Mouse (Mus musculus): ENCODE measurements at regions not wholly inside any gene's neighbourhood (a gene's known extent, or its start where the extent isn't known, plus 50 kb on each side); places are given as distances from the start of the nearest gene placed in this dataset.
"Not testable (repeated sequence)": the region's sequence is repeated elsewhere in the genome, so short reads cannot be mapped to it uniquely, and the experiment has no call there.

DNA sequence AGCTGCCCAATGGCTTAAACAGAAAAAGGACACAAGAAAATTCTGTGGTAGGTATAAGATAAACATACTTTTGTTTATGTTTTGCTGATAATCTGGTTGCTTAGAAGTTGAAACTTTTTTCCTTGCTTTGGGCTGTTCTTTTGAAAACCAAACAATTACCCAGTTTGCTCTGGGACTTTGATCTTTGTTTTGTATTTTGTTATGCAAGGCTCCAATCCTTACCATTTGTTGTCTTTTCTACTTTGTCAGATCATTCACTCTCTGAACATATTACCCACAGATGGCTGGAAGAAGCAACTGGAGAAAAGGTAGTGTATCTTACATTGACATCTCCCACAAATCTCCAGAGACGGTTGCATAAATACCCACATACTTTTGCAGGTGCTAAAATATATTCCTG is 203.1 kb upstream of the Zfp960 start:
- Histone ChIP-seq H3K36me3 (replicated peaks; ENCODE audit: low read length) (no peaks in the 10 kb centered on the region), H3K4me1 (no peaks in the 10 kb centered on the region), H3K9me3 (no peaks in the 10 kb centered on the region), H3K27me3 (replicated peaks) (no peaks in the 10 kb centered on the region), H3K4me3 (replicated peaks) (no peak overlapping the region)
- TF ChIP-seq FLI1 (IDR thresholded peaks at IDR 0.05; ENCODE audit: low read length): no peak
- TF ChIP-seq GATA1 (IDR thresholded peaks at IDR 0.05; ENCODE audit: borderline replicate concordance, low read length): no peak

DNA sequence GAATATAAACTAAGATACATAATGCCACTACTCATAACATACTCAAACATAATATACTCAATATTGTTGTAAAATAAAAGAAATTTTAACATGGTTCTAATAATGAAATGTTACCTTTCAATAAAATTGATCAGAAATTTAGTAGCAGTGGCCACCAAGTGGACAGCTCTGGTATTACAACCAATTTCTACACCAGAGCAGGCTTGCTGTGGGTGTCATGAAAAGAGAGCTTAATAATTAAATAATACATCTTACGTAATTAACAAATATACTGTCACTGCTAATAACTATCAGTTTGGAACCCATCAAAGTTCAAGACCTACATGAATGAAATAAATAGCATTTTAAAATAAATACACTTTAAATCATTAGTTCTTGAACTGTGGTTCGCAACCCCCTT is 163.1 kb upstream of the Zfp960 start:
- no peak overlapping the region for H3K4me3 ChIP-seq (replicated peaks)
- TF ChIP-seq GATA1 (IDR thresholded peaks at IDR 0.05; ENCODE audit: borderline replicate concordance, low read length) (no peak), FLI1 (IDR thresholded peaks at IDR 0.05; ENCODE audit: low read length) (no peak)
- H3K36me3 ChIP-seq (replicated peaks; ENCODE audit: low read length): no peaks in the 10 kb centered on the region
- no peaks in the 10 kb centered on the region for H3K4me1 ChIP-seq
- no peaks in the 10 kb centered on the region for H3K27me3 ChIP-seq (replicated peaks)
- peaks cover 7% of the 10 kb centered on the region for H3K9me3 ChIP-seq

DNA sequence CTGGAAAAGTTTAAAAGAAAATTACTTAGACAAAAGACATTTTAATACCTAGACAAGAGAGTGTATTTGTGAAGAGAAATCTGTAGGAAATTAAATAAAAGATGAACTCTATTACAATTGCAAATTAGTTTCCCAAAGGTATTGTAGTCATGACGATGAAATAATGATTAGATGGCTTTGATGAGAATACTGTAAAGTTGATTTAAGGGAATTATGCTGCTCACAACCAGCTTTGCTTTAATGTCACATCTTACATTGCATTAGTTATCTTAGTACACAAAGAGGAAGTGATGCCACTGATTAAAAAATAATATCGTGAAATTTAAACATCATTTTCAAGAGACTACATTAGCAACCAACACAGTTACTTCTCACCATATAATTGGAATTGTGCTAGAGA is 145.7 kb upstream of the Zfp960 start:
- no peaks in the 10 kb centered on the region for H3K4me1 ChIP-seq
- H3K27me3 ChIP-seq (replicated peaks): no peaks in the 10 kb centered on the region
- TF ChIP-seq GATA1 (IDR thresholded peaks at IDR 0.05; ENCODE audit: borderline replicate concordance, low read length) (no peak), FLI1 (IDR thresholded peaks at IDR 0.05; ENCODE audit: low read length) (no peak)
- H3K9me3 ChIP-seq: peaks cover 5% of the 10 kb centered on the region
- no peak overlapping the region for H3K4me3 ChIP-seq (replicated peaks)
- H3K36me3 ChIP-seq (replicated peaks; ENCODE audit: low read length): no peaks in the 10 kb centered on the region

DNA sequence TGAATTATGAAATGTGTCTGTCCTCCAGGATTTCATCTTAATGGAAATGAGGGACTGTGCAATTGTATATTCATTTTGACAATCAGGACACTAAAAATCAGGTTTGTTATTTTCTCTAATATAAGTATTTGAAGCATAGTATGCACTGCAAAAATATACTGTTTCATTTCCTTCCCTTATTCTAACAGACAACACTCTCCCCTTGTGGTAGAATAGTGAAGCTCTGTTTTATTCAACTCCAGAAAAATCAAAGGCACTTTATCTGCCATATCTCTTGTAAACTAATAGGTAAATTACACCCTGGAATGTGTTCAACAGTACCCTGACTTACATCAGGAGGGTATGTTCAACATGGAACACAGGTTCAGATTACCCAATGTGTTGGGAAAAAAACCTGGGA is 137.7 kb upstream of the Zfp960 start:
- peaks cover 4% of the 10 kb centered on the region for H3K9me3 ChIP-seq
- TF ChIP-seq FLI1 (IDR thresholded peaks at IDR 0.05; ENCODE audit: low read length) (no peak), GATA1 (IDR thresholded peaks at IDR 0.05; ENCODE audit: borderline replicate concordance, low read length) (no peak)
- H3K27me3 ChIP-seq (replicated peaks): no peaks in the 10 kb centered on the region
- H3K4me1 ChIP-seq: no peaks in the 10 kb centered on the region
- H3K4me3 ChIP-seq (replicated peaks): no peak overlapping the region
- H3K36me3 ChIP-seq (replicated peaks; ENCODE audit: low read length): no peaks in the 10 kb centered on the region

DNA sequence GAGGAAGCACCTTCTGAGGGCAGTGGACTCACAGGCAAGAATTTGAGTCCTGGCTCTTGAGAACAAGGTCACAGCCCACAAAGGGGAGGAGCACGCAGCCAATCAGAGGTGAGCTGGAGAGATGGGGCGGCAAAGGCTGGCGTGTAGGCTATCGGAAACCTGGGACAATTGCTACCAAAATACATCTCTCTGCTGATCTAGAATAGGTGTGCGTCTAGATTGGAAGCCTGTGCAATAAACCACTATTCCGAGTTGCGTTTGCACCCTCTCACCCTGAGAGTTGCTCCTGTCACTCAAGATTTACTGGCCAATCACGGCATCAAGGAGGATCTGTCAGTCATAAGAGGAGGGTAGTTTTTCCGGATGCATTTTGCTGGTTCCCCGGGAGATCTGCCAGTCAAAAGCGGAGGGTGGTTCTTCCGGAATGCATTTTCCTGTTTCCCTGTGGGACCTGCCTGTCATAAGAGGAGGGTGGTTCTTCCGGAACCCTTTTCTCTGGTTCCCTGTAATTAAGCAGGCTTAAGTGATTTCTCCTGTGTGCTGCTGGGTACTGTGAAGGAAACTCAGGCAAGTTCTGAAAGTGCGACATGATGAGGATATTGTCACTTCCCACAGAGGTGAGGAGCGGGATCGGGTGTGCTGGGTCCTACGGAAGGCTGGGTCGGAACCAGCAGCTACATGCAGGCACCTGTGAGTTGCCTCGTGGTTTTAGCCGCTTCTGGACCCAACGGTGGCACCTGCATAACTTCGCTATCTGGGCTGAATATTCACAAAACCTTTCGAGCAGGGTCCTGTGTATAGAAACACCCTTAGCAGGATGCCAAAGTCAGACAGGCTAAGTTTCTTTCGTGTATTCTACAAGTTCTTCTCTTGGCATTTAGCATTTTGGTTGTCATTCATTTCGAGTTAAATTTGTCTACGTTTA is 112.6 kb upstream of the Zfp960 start:
- not testable (repeated sequence) for H3K27me3 ChIP-seq (replicated peaks); H3K36me3 ChIP-seq (replicated peaks; ENCODE audit: low read length); H3K4me1 ChIP-seq; H3K9me3 ChIP-seq
- peak overlapping the region; percentile 91 for H3K4me3 ChIP-seq (replicated peaks)

DNA sequence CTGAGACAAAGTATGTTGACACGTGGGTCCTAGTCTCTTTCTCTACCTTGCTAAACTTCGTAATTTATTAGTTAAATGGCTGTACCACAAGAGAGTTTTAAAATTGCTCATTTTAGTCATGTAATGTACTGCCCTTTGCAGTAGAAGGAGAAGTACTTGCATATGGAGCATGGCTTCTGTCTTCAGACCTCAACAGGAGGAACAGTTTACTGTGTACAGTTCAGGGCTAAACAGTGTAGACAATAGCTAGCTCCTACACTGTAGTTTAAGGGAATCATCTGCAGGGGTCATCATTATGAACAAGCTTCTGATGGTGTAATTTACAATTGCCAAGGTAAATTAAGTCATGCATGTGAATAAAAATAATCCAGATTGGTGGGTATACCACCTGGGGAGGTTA is 111.8 kb upstream of the Zfp960 start:
- not testable (repeated sequence) for H3K4me1 ChIP-seq; H3K9me3 ChIP-seq; H3K36me3 ChIP-seq (replicated peaks; ENCODE audit: low read length); H3K27me3 ChIP-seq (replicated peaks)
- peak overlapping the region; percentile 65 for H3K4me3 ChIP-seq (replicated peaks)

DNA sequence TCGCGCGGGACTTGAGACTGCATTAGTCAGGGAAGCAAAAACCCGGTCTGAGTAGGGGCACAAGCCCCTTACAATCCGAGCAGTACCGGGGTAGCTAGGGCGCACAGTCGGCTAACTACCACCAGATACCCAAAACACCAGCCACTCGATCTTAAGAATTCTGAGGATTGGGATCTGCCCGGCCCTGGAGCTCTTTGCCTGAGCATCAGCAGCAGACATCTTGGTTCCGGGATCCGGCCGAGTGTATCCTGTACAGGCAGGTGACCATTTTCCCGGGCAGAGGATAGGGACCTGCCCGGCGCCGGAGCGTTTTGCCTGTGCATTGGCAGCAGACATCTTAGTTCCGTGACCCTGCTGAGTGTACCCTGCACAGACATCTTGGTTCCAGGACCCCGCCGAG is 66.7 kb upstream of the Zfp960 start:
- H3K27me3 ChIP-seq (replicated peaks); H3K36me3 ChIP-seq (replicated peaks; ENCODE audit: low read length); H3K4me1 ChIP-seq; H3K4me3 ChIP-seq (replicated peaks): not testable (repeated sequence)
- H3K9me3 ChIP-seq: peaks cover 31% of the 10 kb centered on the region

DNA sequence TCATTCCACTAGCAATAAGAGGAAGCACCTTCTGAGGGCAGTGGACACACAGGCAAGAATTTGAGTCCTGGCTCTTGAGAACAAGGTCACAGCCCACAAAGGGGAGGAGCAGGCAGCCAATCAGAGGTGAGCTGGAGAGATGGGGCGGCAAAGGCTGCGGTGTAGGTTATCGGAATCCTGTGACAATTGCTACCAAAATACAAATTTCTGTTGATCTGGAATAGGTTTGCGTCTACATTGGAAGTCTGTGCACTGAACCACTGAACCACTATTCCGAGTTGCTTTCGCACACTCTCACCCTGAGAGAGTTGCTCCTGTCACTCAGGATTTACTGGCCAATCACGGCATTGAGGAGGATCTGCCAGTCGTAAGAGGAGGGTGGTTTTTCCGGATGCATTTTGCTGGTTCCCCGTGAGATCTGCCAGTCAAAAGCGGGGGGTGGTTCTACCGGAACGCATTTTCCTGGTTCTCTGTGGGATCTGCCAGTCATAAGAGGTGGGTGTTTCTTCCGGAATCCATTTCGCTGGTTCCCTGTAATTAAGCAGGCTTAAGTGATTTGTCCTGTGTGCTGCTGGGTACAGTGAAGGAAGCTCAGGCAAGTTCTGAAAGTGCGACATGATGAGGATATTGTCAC is 59.2 kb upstream of the Zfp960 start:
- H3K4me1 ChIP-seq; H3K9me3 ChIP-seq; H3K27me3 ChIP-seq (replicated peaks); H3K36me3 ChIP-seq (replicated peaks; ENCODE audit: low read length): not testable (repeated sequence)
- peak overlapping the region; percentile 92 for H3K4me3 ChIP-seq (replicated peaks)

DNA sequence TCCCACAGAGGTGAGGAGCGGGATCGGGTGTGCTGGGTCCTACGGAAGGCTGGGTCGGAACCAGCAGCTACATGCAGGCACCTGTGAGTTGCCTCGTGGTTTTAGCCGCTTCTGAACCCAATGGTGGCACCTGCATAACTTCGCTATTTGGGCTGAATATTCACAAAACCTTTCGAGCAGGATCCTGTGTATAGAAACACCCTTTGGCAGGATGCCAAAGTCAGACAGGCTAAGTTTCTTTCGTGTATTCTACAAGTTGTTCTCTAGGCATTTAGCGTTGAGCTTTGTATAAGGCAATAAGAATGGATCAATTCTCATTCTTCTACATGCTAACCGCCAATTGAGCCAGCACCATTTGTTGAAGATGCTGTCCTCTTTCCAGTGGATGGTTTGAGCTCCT is 58.6 kb upstream of the Zfp960 start:
- not testable (repeated sequence) for H3K27me3 ChIP-seq (replicated peaks); H3K4me1 ChIP-seq; H3K9me3 ChIP-seq; H3K36me3 ChIP-seq (replicated peaks; ENCODE audit: low read length)
- H3K4me3 ChIP-seq (replicated peaks): peak overlapping the region; percentile 90

Data from megakaryocyte, embryonic 14.5 days (primary cell).